Mouse (Mus musculus) megakaryocyte, embryonic 14.5 days (primary cell): ENCODE results near the gene Naa16.

Source experiments
- FLI1 ChIP-seq: IDR thresholded peaks from 2 replicates; pipeline ENCODE4 v1.6.1; 2012; ENCODE audit warnings: low read length, inconsistent platforms, mixed read lengths
- GATA1 ChIP-seq: IDR thresholded peaks from 3 replicates; pipeline ENCODE4 v1.6.1; 2012; ENCODE audit warnings: mixed read lengths, low read length, inconsistent platforms, borderline replicate concordance

DNA sequence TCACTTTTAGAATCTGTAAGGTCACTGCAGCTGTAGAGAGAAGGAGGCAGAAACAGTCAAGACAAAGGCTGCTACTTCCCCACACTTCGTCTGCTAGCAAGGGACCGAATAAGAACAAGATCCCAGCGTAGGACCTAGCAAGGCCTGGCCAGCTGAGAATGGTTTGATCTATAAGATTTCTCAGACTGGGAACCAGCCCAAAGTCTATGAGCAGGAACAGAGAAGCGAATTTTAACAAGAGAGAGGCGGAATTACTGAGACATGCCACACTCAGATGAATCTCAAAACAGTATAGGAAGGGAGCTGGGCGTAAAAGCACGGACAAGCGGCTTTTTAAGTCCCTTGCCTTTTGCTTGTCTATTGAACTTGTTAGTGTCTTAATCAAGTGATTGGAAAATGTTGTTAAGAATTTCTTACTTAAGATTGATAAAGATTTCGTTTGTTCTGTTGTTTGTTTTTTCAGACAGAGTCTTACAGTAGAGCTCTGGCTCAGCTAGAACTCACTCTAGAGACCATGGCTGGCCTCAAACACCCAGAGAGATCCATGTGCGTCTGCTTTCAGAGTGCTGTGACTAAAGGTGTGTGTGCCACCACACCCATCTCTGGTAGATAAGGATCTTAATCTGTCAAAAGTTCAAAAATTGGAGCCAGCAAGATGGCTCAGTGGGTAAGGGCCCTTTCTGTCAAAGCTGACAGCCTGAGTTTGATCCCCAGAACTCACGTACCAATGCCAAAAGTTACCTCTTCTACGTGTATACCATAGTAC, 76.2 kb downstream of the Naa16 start:
- TF ChIP-seq FLI1: no peak
- no peak for TF ChIP-seq GATA1
